Mouse (Mus musculus) embryonic facial prominence, embryonic 12.5 days (tissue): ENCODE data around the gene Socs3. TPM values are rescaled to one million over a fixed set of nuclear protein-coding genes. Genes with fewer than 3 reads are reported as not detected.

Experiments used
- ATAC-seq: fragments of 200-750 bp; cut with Nextera tagmentation; 2 replicates; pipeline ENCODE4 v1.8.0; 2017; ENCODE audit not compliant: insufficient number of reproducible peaks, insufficient read depth, low FRiP score, low TSS enrichment
- H3K27ac ChIP-seq: fragments of 300-500 bp; sonication (generic); 2 replicates; pipeline ENCODE4 v1.5.1; 2016; ENCODE audit warnings: mild to moderate bottlenecking
- H3K27me3 ChIP-seq: fragments of 300-500 bp; sonication (generic); 2 replicates; pipeline ENCODE4 v1.6.1; 2016; ENCODE audit warnings: mild to moderate bottlenecking, moderate library complexity
- H3K36me3 ChIP-seq: fragments of 300-500 bp; sonication (generic); 2 replicates; pipeline ENCODE4 v1.6.1; 2016; ENCODE audit warnings: mild to moderate bottlenecking
- H3K4me1 ChIP-seq: fragments of 300-500 bp; sonication (generic); 2 replicates; pipeline ENCODE4 v1.6.1; 2016
- H3K4me2 ChIP-seq: fragments of 300-500 bp; sonication (generic); replicated peaks from 2 replicates; pipeline ENCODE4 v1.6.1; 2016; ENCODE audit warnings: mild to moderate bottlenecking, moderate library complexity
- H3K4me3 ChIP-seq: fragments of 300-500 bp; sonication (generic); 2 replicates; pipeline ENCODE4 v1.5.1; 2016; ENCODE audit warnings: mild to moderate bottlenecking
- H3K9ac ChIP-seq: fragments of 300-500 bp; sonication (generic); 2 replicates; pipeline ENCODE4 v1.6.1; 2016; ENCODE audit warnings: mild to moderate bottlenecking, moderate library complexity
- H3K9me3 ChIP-seq: fragments of 300-500 bp; sonication (generic); 2 replicates; pipeline ENCODE4 v1.6.1; 2016; ENCODE audit warnings: mild to moderate bottlenecking, moderate library complexity
- WGBS: fragments of 180-500 bp; shearing (Covaris S2); methylation state at CpG from one replicate; pipeline ENCODE4 v1.1.7; 2016; 5-methylcytosine and 5-hydroxymethylcytosine counted together
- polyA plus RNA-seq: library from polyadenylated mRNA; unstranded; fragments of >200 nt; fragmentation: Nextera tagmentation; extraction: Ambion mirVana; gene quantifications from 2 replicates; pipeline ENCODE4 v1.2.1, GENCODE M21; 2016

The Socs3 gene
- polyA plus RNA-seq, 1 experiment from 2014 or later: 18.4 TPM

DNA sequence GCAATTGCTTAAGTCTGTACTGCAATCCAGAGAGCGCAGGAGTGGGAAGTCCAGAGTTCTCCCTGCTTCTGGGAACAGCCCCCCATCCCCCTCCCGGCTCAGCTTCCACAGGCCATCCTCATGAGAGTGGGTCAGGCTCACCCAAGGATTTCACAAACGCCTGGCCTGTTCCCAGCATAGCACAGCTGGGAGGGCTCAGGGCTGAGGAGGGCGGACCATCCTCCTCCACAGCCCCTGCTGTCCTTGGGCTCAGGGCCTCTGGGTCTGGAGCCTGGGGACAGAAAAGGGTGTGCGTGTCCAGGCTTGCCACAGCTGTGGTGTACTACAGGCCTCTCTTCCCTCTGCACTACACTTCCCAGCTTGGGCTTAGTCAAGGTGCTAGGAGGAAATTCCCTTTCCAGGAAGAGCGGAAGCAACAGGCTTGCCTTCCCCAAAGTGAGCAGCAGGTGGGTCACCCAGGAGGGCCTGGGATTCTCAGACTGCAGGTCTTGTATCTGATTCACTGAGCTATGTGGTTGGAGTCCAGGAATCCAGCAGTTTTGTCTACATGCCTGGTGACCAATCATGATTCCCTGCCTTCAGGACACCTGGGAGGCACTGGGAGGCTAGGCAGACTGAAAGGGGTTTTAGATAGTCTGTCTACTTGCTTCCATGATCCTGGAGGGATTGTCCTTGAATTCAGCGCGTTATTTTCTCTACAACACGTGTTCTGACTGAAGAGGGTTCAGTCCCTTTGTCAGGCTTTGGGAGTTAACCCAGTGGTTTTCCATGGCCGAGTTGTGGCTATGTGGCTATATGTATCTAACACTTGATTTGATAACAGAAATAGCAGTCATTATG, 7.4 kb downstream of the Socs3 start:
- peak; percentile 42; the same call in 1 of the 2 replicates for ATAC-seq
- no peaks in the 10 kb centered on the region for H3K36me3 ChIP-seq
- peaks cover 58% of the 10 kb centered on the region for H3K4me1 ChIP-seq
- H3K27ac ChIP-seq: peak overlapping the region; percentile 93
- H3K4me2 ChIP-seq: no peak overlapping the region
- no peaks in the 10 kb centered on the region for H3K9me3 ChIP-seq
- H3K9ac ChIP-seq: peak overlapping the region; percentile 28; the same call in 1 of the 2 replicates
- 30% methylated on average over 10 of the region's 10 CpGs for WGBS
- H3K27me3 ChIP-seq: peaks cover 12% of the 10 kb centered on the region; the same call in 1 of the 2 replicates
- H3K4me3 ChIP-seq: no peak overlapping the region; the same call in 1 of the 2 replicates

DNA sequence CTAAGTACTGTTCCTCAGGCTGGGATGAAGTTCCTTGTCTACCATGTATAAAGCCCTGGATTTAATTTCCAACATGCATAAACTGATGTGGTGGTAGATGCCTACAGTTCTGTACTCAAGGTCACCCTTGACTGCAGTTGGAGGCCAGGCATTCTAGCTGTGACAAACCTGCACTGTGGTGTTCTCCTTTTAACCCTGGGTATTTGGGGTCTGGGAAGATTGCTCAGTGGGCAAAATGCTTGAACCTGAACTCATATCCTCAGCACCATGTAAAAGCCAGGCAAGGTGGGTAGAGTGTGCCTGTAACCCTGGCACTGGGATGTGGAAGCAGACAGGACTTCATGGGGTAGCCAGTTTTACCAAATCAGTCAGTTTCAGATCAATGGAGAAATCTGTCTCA, 9.2 kb downstream of the Socs3 start:
- H3K9ac ChIP-seq: no peak overlapping the region
- H3K36me3 ChIP-seq: no peaks in the 10 kb centered on the region
- no peaks in the 10 kb centered on the region for H3K9me3 ChIP-seq
- ATAC-seq: no peak
- no peak overlapping the region for H3K4me3 ChIP-seq
- no peak overlapping the region for H3K27ac ChIP-seq
- H3K4me1 ChIP-seq: peaks cover 42% of the 10 kb centered on the region
- H3K27me3 ChIP-seq: no peaks in the 10 kb centered on the region
- no peak overlapping the region for H3K4me2 ChIP-seq

- no peaks in the 10 kb centered on the region for H3K27me3 ChIP-seq
- no peak overlapping the region for H3K4me2 ChIP-seq
- no peak overlapping the region for H3K9ac ChIP-seq
- no peaks in the 10 kb centered on the region for H3K9me3 ChIP-seq
- H3K27ac ChIP-seq: no peak overlapping the region
- no peak for ATAC-seq
- no peak overlapping the region for H3K4me3 ChIP-seq
- 55% methylated on average over 17 of the region's 17 CpGs for WGBS
- peaks cover 36% of the 10 kb centered on the region for H3K4me1 ChIP-seq
- H3K36me3 ChIP-seq: no peaks in the 10 kb centered on the region
Observed at GRCm38 (mm10) chr11:117959741-117960381, 10.0 kb downstream of the Socs3 start.

DNA sequence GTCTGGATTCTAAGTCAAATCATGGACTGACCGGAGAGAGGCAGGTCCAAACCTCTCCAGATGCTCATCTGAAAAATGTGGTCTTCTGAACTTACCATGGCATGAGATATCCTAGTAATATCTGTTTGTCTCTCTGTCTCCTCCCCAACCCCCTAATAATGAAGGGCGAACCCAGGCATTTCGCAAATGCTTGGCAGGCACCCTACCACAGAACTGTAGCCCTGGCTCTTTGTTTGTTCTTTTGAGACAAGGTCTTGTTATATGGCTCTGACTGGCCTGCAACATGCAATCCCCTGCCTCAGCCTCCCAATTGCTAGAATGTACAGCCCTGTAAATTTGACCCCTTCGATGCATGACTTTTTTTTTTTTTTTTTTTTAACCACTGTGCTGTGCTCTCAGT, 10.7 kb downstream of the Socs3 start:
- peaks cover 32% of the 10 kb centered on the region for H3K4me1 ChIP-seq

DNA sequence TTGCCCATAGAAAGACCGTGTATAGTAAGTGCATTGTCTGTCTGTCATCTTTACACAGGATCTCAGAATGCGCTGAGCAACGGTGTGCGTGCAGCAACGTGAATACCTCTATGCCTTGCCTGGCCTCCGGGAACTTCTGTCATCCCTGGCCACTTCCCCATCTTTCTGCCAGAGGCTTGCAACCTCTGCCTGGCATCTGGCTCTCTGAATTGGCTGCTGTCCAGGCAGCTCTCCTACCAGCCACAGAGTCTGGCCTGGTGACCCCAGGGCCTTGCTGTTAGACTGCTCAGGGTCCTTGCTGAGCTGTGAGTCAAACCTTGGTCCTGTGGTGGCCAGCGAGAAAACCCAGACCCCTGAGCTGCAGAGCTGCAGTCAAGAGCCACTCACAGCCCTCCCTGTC, 11.7 kb downstream of the Socs3 start:
- no peak for ATAC-seq
- H3K36me3 ChIP-seq: no peaks in the 10 kb centered on the region

More for the DNA sequence above, 10.7 kb downstream of the Socs3 start:
- no peaks in the 10 kb centered on the region for H3K9me3 ChIP-seq
- 86% methylated on average over 4 of the region's 4 CpGs for WGBS
- no peak overlapping the region for H3K9ac ChIP-seq
- no peak overlapping the region for H3K4me2 ChIP-seq
- no peak for ATAC-seq
- no peak overlapping the region for H3K4me3 ChIP-seq
- no peak overlapping the region for H3K27ac ChIP-seq
- no peaks in the 10 kb centered on the region for H3K36me3 ChIP-seq
- no peaks in the 10 kb centered on the region for H3K27me3 ChIP-seq

GRCm38 (mm10) chr11:117955621-117956020, 14.2 kb downstream of the Socs3 start:
- H3K27ac ChIP-seq: peak overlapping the region; percentile 5; the same call in 1 of the 2 replicates

More for the DNA sequence above, 11.7 kb downstream of the Socs3 start:
- no peak overlapping the region for H3K4me3 ChIP-seq
- no peak overlapping the region for H3K4me2 ChIP-seq
- WGBS: 70% methylated on average over 7 of the region's 7 CpGs
- H3K27ac ChIP-seq: no peak overlapping the region
- H3K4me1 ChIP-seq: peaks cover 23% of the 10 kb centered on the region
- H3K9me3 ChIP-seq: no peaks in the 10 kb centered on the region
- no peak overlapping the region for H3K9ac ChIP-seq
- no peaks in the 10 kb centered on the region for H3K27me3 ChIP-seq

GRCm38 (mm10) chr11:117954819-117955218, 15.0 kb downstream of the Socs3 start:
- no peak overlapping the region for H3K27ac ChIP-seq
- no peak overlapping the region for H3K9ac ChIP-seq
- H3K36me3 ChIP-seq: no peaks in the 10 kb centered on the region
- no peak overlapping the region for H3K4me2 ChIP-seq
- peaks cover 21% of the 10 kb centered on the region for H3K4me1 ChIP-seq
- H3K9me3 ChIP-seq: no peaks in the 10 kb centered on the region
- peaks cover 4% of the 10 kb centered on the region; the same call in 1 of the 2 replicates for H3K27me3 ChIP-seq
- H3K4me3 ChIP-seq: no peak overlapping the region
- no peak for ATAC-seq
- 82% methylated on average over 9 of the region's 9 CpGs for WGBS

More at GRCm38 (mm10) chr11:117955621-117956020, 14.2 kb downstream of the Socs3 start:
- H3K4me3 ChIP-seq: no peak overlapping the region
- H3K27me3 ChIP-seq: no peaks in the 10 kb centered on the region
- no peak overlapping the region for H3K4me2 ChIP-seq
- H3K36me3 ChIP-seq: no peaks in the 10 kb centered on the region
- H3K9me3 ChIP-seq: no peaks in the 10 kb centered on the region
- 59% methylated on average over 13 of the region's 13 CpGs for WGBS
- ATAC-seq: no peak
- H3K4me1 ChIP-seq: peaks cover 18% of the 10 kb centered on the region
- H3K9ac ChIP-seq: no peak overlapping the region

DNA sequence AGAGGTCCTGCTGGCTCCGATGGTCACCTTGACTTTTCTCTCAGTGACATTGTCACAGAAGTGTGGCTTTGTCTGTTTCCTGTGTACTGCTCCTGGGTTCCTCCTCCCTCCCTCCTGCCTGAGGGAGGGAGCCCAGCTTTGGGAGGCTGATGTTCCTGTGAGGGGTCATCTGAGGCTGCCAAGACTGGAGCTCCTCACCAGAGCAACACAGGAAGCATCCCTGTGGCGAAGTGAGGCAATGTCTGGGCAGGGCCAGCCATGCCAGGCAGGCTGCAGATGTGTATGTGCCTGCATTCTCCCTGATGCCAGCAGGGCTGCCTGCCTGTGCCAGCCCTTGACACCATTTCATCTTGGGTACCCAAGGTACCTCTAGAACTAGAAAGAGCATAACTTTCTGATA, 15.8 kb downstream of the Socs3 start:
- ATAC-seq: no peak
- H3K4me3 ChIP-seq: no peak overlapping the region
- H3K4me1 ChIP-seq: peaks cover 27% of the 10 kb centered on the region
- H3K36me3 ChIP-seq: no peaks in the 10 kb centered on the region
- 58% methylated on average over 2 of the region's 2 CpGs for WGBS
- no peak overlapping the region for H3K27ac ChIP-seq
- no peak overlapping the region for H3K9ac ChIP-seq
- no peak overlapping the region for H3K4me2 ChIP-seq
- H3K27me3 ChIP-seq: peaks cover 4% of the 10 kb centered on the region; the same call in 1 of the 2 replicates
- H3K9me3 ChIP-seq: no peaks in the 10 kb centered on the region

GRCm38 (mm10) chr11:117952174-117952933, 17.5 kb downstream of the Socs3 start:
- Histone ChIP-seq H3K9ac (no peak overlapping the region), H3K4me3 (no peak overlapping the region), H3K9me3 (no peaks in the 10 kb centered on the region), H3K27ac (no peak overlapping the region), H3K4me2 (no peak overlapping the region), H3K36me3 (no peaks in the 10 kb centered on the region), H3K27me3 (peaks cover 4% of the 10 kb centered on the region; the same call in 1 of the 2 replicates), H3K4me1 (peaks cover 24% of the 10 kb centered on the region)
- ATAC-seq: no peak
- 49% methylated on average over 9 of the region's 9 CpGs for WGBS

DNA sequence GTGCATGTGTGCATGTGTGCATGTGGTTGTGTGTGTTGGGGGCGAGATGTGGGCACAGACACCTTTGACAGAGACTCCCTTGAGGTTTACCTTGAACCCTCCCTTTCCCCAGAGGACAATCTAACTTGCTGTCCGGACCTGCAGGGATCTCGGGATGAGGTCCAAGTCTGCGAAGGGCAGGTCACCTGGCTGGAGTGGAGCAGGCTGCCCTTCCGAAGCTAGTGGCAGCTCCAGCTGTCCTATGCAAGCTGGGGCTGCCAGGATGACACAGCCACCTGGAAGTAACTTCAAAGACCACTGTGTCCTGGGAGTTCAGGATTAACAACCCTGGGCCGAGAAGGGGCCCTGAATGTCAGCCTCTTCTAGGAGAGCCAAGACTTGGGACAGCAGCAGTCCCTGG, 18.5 kb downstream of the Socs3 start:
- no peak for ATAC-seq
- Histone ChIP-seq H3K4me3 (no peak overlapping the region), H3K4me2 (no peak overlapping the region), H3K36me3 (no peaks in the 10 kb centered on the region), H3K27me3 (peaks cover 4% of the 10 kb centered on the region; the same call in 1 of the 2 replicates), H3K4me1 (peaks cover 24% of the 10 kb centered on the region), H3K9ac (no peak overlapping the region), H3K27ac (no peak overlapping the region), H3K9me3 (no peaks in the 10 kb centered on the region)
- WGBS: 72% methylated on average over 6 of the region's 6 CpGs

GRCm38 (mm10) chr11:117949392-117950091, 20.3 kb downstream of the Socs3 start:
- H3K4me1 ChIP-seq: peaks cover 19% of the 10 kb centered on the region
- H3K27me3 ChIP-seq: peaks cover 4% of the 10 kb centered on the region; the same call in 1 of the 2 replicates
- H3K27ac ChIP-seq: no peak overlapping the region
- WGBS: 2% methylated on average over 44 of the region's 49 CpGs
- H3K36me3 ChIP-seq: no peaks in the 10 kb centered on the region
- 0 out of 2 replicates have a peak, but pooled peaks have one; percentile 61 for ATAC-seq
- no peaks in the 10 kb centered on the region for H3K9me3 ChIP-seq
- peak overlapping the region; percentile 71 for H3K4me2 ChIP-seq
- H3K4me3 ChIP-seq: peak overlapping the region; percentile 32
- H3K9ac ChIP-seq: peak overlapping the region; percentile 57
